Mouse (Mus musculus) small intestine, adult 2 months (tissue): ENCODE data around the gene Afap1. TPM values are rescaled to one million over a fixed set of nuclear protein-coding genes. Genes with fewer than 3 reads are reported as not detected.

Experiments used
- H3K27ac ChIP-seq: fragments of 200-500 bp; 2 replicates; pipeline ENCODE4 v1.5.1; 2012; ENCODE audit warnings: low read depth, low read length, control low read depth, inconsistent platforms; ENCODE audit not compliant: insufficient read depth
- H3K27me3 ChIP-seq: fragments of 200-500 bp; 2 replicates; pipeline ENCODE4 v1.6.1; 2012; ENCODE audit warnings: mild to moderate bottlenecking, moderate library complexity, low read length, inconsistent platforms; ENCODE audit not compliant: control insufficient read depth, insufficient read depth
- H3K36me3 ChIP-seq: fragments of 200-500 bp; 2 replicates; pipeline ENCODE4 v1.6.1; 2012; ENCODE audit warnings: mild to moderate bottlenecking, low read length, control low read depth, inconsistent platforms; ENCODE audit not compliant: control insufficient read depth, insufficient read depth
- H3K4me1 ChIP-seq: fragments of 200-500 bp; 2 replicates; pipeline ENCODE4 v1.6.1; 2012; ENCODE audit warnings: low read length, inconsistent platforms, mixed read lengths; ENCODE audit not compliant: control insufficient read depth, insufficient read depth, insufficient read length
- H3K4me3 ChIP-seq: fragments of 200-500 bp; 2 replicates; pipeline ENCODE4 v1.5.1; 2012; ENCODE audit warnings: low read depth, mild to moderate bottlenecking, control low read depth, inconsistent platforms, low read length, moderate library complexity
- CTCF ChIP-seq: fragments of 200-500 bp; IDR thresholded peaks from 2 replicates; pipeline ENCODE4 v1.5.1; 2012; ENCODE audit warnings: low read depth, mild to moderate bottlenecking, control low read depth, inconsistent platforms, low read length, moderate library complexity, mixed read lengths; ENCODE audit not compliant: insufficient replicate concordance, insufficient read length; ENCODE audit errors: extremely low read depth
- POLR2A ChIP-seq: fragments of 200-500 bp; IDR thresholded peaks from 2 replicates; pipeline ENCODE4 v1.6.1; 2012; ENCODE audit warnings: low read depth, mild to moderate bottlenecking, control low read depth, inconsistent platforms, low read length, moderate library complexity
- WGBS: fragments of 180-500 bp; shearing (Covaris S2); methylation state at CpG from one replicate; pipeline ENCODE4 v1.1.7; 2018; 5-methylcytosine and 5-hydroxymethylcytosine counted together
- polyA plus RNA-seq: library from polyadenylated mRNA; depleted of rRNA; stranded (reverse); fragments of >200 nt; gene quantifications from 2 replicates; pipeline ENCODE4 v1.2.3, GENCODE M21; 2012; rRNA removed

Afap1 gene
- polyA plus RNA-seq, 1 experiment = 3.0 TPM

DNA sequence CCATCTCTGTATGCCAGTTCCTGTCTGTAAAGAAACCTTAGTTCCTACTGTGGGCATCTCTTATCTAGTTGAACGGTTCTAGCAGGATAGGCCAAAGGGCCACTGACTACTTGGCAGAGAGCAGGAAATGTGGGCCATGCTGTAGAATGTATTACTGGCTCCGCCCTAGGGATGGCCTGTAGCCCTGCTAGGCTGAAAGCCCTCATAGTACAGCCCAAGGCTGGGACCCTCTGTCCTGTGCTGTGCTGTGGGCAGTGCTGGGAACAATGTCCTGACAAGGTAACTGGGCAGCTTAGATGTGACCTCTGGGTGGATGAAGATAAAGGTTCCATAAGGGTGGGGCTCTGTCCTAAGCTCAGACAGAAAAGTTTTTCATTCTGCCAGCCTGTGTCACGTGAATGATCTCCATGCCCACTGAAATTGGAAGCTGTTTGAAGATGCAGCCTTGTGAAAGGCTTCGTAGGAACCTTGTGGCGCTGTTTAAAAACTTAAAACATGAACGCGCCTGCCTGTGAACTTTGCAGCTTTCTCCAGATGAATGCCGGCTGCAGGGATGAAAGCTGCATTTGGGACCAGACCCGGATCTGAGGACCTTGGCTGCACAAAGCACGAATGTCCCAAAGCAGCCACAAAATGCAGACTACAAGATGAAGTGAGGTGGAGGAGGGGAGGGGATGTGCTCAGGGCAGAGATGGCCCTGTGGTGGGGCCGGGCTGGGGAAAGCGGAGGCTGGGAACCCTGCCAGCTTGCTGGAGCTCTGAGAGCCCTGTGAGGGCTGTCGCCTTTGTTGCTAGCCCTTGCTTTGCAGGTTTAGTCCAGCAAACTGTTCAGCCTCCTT is 147.5 kb downstream of the Afap1 start:
- H3K4me3 ChIP-seq = no peak overlapping the region
- H3K27ac ChIP-seq = no peak overlapping the region
- TF ChIP-seq POLR2A (no peak), CTCF (no peak)
- H3K4me1 ChIP-seq = no peaks in the 10 kb centered on the region
- 68% methylated on average over 13 of the region's 13 CpGs for WGBS
- no peaks in the 10 kb centered on the region for H3K36me3 ChIP-seq
- H3K27me3 ChIP-seq = no peaks in the 10 kb centered on the region

DNA sequence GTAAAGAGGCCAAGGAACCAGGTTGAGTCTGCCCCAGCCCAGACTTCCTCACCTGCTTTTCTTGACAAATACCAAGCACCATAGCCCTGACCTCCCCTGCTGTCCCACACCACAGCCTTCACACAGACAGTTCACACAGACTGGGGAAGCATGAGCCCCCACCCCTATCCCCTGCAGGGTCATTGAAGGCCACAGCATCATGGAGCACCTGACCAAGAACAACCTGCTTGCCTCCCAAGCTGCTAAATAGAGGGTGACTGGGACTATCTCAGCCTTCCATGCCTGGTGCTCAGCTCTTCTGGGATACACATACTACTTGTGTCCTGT is 148.1 kb downstream of the Afap1 start:
- TF ChIP-seq CTCF = no peak
- TF ChIP-seq POLR2A = no peak
- Histone ChIP-seq H3K4me3 (no peak overlapping the region), H3K36me3 (no peaks in the 10 kb centered on the region), H3K27me3 (no peaks in the 10 kb centered on the region), H3K27ac (no peak overlapping the region), H3K4me1 (no peaks in the 10 kb centered on the region)

DNA sequence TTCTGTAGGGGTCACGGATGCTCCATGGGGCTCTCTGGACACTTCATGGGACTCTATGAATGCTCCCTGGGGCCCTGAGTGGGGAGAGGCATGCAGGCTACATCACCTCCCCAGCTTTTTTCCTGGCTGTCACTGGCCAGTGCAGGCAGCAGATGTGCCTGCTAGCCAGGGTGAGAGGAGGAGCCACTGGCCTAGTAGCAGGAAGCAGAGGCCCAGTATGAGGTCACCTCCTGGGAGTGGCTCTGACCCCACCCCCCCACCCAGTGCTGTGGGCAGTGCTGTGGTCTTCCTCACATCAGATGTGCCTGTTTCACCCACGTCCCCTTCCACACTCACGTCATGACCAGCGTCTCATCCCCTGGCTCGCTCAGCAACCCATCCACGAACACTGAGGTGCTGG is 148.6 kb downstream of the Afap1 start:
- H3K4me1 ChIP-seq = no peaks in the 10 kb centered on the region
- 87% methylated on average over 6 of the region's 6 CpGs for WGBS
- no peaks in the 10 kb centered on the region for H3K27me3 ChIP-seq
- no peak overlapping the region for H3K4me3 ChIP-seq
- TF ChIP-seq POLR2A = no peak
- no peak for TF ChIP-seq CTCF
- no peak overlapping the region for H3K27ac ChIP-seq
- H3K36me3 ChIP-seq = no peaks in the 10 kb centered on the region

DNA sequence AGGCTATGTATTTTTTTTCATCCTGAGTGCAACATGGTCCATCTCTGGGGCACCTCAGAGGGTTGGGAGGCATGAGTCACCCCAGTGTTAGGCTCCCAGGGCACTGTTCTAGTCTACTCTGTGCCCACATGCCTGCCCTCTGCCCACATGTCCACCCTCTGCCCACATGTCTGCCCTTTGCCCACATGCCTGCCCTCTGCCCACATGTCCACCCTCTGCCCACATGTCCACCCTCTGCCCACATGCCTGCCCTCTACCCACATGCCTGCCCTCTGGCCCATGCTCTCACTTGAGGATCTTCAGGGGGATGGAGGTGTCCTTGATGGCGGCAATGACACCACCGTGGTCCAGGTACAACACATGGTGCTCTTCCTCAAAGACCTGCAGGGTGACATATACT is 150.0 kb downstream of the Afap1 start:
- Histone ChIP-seq H3K36me3 (no peaks in the 10 kb centered on the region), H3K27me3 (no peaks in the 10 kb centered on the region), H3K4me1 (no peaks in the 10 kb centered on the region), H3K4me3 (no peak overlapping the region), H3K27ac (no peak overlapping the region)
- no peak for TF ChIP-seq POLR2A
- no peak for TF ChIP-seq CTCF
- WGBS = 92% methylated on average over 2 of the region's 2 CpGs

Other genes starting within 250 kb of the Afap1 start
- gene Htra3, start 213.5 kb upstream of the Afap1 start, polyA plus RNA-seq = 63.6 and 72.1 TPM in 2 replicates
- 5.5 and 7.7 TPM in 2 replicates for gene Sh3tc1, start 153.3 kb upstream of the Afap1 start, polyA plus RNA-seq
- gene Ablim2, start 135.4 kb upstream of the Afap1 start, polyA plus RNA-seq = 6.8 and 9.1 TPM in 2 replicates